Mouse (Mus musculus): ENCODE data around the gene Fam118b.

DNA sequence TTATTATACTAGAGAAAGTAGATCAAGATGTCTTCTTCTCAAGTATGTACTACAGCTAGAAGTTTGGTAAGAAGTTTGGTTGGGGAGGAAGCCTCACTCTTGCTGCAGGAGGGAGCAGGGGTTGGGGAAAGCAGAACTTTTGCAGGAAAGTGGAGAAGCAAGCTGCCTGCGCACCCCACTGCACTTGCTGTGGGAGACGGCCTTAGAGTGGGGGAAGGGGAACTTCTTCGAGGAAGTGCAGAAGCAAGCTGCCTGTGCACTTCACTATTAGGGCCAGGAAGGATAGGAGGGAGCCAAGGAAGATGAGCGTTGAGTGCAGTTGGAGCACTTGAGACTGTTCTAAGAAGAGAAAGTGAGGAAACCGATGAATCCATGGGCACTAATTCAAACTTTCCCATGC is 84.2 kb downstream of the Fam118b start:
- TF ChIP-seq CTCF (IDR thresholded peaks at IDR 0.05; ENCODE audit: borderline replicate concordance, insufficient read depth, low read length), result no peak
- TF ChIP-seq POLR2A (IDR thresholded peaks at IDR 0.05; ENCODE audit: low read depth, low read length), result no peak

Data from embryonic fibroblast, embryonic 13.5 days (primary cell).